Mouse (Mus musculus) testis, adult 2 months (tissue): Measurements from ENCODE around the gene Ackr4.

Experiments
- CTCF ChIP-seq: fragments of 200-500 bp; IDR thresholded peaks from 2 replicates; pipeline ENCODE4 v1.5.1; 2012; ENCODE audit warnings: low read depth, mild to moderate bottlenecking, inconsistent platforms, low read length, moderate library complexity; ENCODE audit not compliant: control insufficient read depth, insufficient read depth, insufficient replicate concordance
- POLR2A ChIP-seq: fragments of 200-500 bp; IDR thresholded peaks from 2 replicates; pipeline ENCODE4 v1.6.1; 2012; ENCODE audit warnings: low read depth, mild to moderate bottlenecking, inconsistent platforms, low read length, moderate library complexity; ENCODE audit not compliant: control insufficient read depth

DNA sequence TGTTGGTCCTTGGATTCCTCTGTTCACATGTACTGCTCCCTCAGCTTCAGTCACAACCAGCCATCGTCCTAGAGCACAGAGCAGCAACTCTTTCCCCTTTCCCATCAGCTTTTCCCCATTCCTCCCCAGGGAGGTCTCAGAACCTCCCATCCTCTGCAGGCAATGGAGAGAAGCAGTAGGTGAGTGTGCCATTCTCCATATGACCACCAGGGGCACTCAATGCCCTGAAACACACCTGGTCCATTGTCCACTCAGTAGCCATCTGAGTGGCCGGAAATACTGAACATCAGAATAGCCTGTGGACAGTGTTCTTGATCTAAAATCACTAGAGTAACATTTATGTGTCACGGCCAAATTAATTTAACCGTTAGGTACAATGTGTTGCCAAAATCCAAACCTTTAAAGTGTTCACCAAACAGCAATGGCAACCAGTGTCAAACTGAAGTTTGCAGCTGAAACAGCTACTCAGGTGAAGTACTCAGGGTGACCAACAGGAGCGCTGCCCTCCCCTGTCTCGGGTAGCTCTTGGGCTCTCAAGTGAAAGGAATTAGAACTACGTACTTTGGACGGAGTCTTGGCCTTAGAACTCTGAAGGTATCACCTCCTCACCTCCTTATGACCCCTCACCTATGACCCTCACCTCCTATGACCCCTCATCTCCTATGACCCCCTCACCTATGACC is 17.7 kb upstream of the Ackr4 start:
- no peak for TF ChIP-seq POLR2A
- TF ChIP-seq CTCF, result peak; percentile 68; the same call in 1 of the 2 replicates
